Mouse (Mus musculus) thymus, postnatal 36 days (tissue): Measurements from ENCODE around the gene Cfap61.

ENCODE experiments used
- DNase-seq, 2 experiments: peaks; one replicate each; pipeline ENCODE4 v3.0.0; 2022; ENCODE audit warnings: mixed read lengths in 2 of 2

Gene Cfap61

GRCm38 (mm10) chr2:146172106-146172505 is 237.5 kb downstream of the Cfap61 start:
- no peak for DNase-seq

- no peak for DNase-seq
Observed at GRCm38 (mm10) chr2:146174173-146174572, 239.6 kb downstream of the Cfap61 start.

GRCm38 (mm10) chr2:146178718-146179117 is 244.1 kb downstream of the Cfap61 start:
- no peak for DNase-seq

DNA sequence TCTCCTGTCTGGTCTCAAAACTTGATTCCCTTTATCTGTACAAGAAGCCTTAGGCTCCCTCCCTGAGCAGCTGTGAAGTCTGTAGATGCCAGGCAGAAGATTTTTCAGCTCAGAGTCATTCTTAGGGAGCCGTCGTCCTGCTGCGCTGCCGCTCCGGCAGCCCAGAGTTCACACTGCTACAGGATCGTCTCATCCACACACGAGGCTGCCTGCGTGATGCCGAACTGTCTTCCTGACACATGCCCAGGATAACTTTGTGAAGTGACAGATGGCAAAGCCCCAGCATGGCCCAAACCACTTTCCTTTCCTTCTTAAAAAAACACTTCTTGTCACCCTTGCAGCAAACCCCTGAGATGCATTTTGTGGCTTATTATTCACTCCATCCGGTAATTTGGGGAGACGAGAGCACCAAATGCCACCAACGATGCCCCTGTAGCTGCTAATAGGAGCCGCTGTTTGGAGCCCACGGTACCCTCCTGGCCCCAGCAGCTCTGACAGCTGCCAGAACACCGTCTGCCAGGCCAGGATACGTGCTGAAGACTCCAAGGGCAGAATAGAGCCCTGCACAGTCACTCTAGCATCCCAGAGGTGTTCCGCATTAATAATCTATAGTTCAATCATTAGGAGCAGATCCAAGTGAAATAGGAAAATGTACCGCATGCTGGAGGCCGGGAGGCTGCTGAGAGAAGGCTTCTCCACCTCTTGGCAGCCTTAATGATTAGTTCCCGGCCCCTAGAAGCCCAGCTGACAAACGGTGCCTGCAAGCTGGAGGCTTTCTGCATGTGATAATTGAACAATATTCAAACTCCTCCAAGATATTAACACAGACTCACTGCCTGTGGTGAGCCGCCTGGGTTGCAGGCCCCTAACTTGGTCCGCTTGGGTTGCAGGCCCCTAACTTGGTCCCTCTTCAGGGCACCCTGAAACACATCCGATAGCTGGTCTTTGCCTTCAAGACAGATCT is 249.5 kb downstream of the Cfap61 start:
- no peak for DNase-seq

GRCm38 (mm10) chr2:146196126-146196525 is 261.5 kb downstream of the Cfap61 start:
- no peak for DNase-seq

GRCm38 (mm10) chr2:146197947-146198346 is 263.4 kb downstream of the Cfap61 start:
- no peak for DNase-seq

DNA sequence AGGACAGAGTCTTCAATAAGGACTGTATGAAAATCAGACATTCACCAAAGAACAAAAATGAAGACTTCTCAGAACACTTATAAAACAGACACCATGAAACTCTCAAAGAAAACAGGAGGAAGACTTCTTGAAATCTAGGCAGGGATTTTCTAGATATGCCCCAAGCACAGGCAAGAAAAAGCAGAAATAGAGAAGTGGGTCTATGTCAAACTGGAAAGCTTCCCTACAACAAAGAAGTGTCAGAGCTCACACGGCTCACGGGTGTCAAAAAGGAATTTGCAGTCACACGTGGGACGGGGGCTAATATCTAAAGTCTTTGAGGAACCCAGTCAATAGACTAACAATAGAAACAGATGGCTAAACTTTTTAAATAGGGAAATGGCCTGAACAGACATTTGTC is 276.4 kb downstream of the Cfap61 start:
- no peak for DNase-seq

DNA sequence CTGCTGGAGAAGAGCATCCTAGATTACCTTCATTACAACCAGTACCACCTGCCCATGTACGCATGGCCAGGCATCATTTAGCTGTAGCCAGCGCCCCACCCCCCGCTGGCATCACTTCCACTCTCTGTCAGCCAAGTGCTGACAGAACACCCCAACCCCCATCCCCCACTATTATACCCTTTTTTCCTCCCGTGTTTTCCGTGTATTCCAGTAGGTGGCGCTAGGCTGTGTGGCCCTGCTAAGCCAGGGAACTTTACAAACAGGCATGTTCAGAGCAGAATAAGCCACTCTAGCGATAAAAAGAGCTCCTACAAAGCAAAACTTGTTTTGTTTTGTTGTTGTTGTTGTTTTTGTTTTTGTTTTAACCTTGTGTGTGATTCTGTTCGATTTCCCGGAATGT is 280.1 kb downstream of the Cfap61 start:
- peak; percentile 2 to 7 for DNase-seq

DNA sequence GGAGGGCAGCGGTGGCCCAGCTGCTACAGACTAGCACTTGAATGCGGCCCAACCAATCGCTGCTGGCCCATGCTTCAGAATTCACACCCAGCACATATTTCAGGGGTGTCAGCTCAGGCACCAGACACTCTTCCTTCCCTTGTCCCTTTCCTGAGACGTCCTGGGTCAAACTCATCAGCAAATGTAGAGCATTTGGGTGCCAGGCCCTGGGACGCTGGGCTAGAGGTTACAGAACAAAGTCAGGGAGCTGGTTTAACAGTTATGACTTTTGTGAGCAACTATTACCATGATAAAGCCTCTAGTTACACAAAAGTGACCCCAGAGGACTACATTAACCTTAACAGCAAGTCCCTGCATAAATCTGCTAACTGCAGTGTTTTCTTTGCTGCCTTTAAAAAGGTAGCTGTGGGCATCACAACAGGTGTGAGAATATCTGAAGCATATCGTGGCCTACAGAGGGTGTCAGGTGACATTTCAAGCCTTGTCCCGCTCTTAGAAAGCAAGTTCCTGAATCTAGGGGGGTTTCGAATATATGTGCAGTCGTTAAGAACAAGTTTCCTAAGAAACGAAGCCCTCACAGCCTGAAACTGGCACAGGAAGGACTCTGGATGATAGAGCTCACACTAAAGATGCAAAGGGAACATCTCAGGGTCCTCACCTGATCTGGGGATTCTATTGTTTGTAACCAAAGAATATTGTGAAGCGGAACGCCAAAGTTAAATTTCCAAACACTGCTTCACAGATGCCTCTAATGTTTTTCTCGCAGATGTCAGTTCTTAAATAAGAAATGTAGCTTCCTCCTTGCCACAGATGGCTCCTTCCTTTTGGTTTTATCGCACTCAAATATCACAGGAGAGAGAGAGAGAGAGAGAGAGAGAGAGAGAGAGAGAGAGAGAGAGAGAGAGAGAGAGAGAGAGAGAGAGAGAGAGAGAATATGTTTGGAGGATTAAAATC is 281.8 kb downstream of the Cfap61 start:
- DNase-seq, result no peak

DNA sequence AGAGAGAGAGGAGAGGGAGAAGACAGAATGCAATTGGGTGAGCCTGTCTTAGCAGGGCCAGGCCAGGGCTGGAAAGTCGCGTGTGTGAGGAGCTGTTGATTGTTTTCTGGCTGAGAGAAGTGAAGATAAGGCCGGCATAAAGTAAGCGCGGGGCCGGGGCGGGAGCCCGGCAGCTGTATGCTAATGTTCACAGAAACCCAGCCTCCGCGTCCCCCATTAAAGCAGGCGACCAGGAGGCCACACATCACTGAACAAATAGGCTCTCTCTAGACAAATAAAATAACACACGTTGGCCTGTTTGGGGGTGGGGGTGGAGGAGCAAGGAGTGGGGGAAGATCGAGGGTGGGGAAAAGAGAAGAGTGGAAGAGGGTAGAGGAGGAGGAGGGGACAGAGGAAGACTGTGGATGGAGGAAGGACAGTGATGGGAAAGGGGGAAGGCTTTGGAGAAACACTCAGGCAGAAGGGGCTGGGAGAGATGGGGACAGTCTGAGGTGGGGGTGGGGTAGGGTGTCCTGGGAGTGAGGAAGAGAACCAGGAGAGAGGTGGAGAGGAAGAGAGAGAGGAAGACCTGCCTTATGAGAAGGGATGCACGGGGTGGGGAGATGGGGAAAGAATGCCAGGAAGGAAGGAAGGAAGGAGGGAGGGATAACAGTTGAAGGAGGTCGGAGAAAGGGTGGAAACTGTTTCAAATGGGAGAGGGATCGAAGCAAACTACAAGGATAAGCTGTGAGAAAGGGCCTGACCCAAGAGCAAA is 282.8 kb downstream of the Cfap61 start:
- DNase-seq, result no peak

- no peak for DNase-seq
Observed at GRCm38 (mm10) chr2:146218161-146218691, 283.6 kb downstream of the Cfap61 start.

DNA sequence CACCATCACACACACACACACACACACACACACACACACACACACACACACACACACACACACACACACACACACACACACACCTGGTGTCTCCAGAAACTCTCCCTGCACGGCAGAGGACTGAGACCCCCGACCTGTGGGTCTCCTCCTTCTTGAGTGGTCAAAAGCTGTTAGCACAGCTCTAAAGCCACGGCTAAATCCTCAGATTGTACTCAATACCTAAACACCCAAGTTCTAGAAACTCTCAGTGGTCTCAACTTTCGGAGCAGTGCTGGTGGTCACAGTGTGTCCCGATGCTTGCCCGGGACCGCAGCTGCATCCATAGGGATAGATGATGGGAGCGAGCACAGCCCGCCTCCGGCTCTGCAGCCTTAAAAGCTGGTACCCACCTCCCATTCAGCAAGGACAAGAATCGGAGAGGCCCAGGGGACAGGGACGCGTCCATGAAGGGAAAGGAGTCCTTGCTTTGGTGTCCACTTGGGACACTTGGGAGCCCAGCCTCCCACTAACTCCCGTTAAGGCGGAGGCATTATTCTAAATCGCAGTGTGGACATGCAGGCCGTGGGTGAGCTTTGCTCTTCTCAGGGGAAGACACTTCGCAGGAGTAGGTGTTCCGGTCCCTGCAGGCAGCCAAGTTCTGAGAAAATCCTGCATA is 284.4 kb downstream of the Cfap61 start:
- no peak for DNase-seq

GRCm38 (mm10) chr2:146219791-146220190 is 285.2 kb downstream of the Cfap61 start:
- no peak for DNase-seq

GRCm38 (mm10) chr2:146220591-146221075 is 286.0 kb downstream of the Cfap61 start:
- no peak for DNase-seq

- peak; percentile 9 to 35 for DNase-seq
Observed at GRCm38 (mm10) chr2:146221076-146221928, 286.7 kb downstream of the Cfap61 start, which contains the start of gene Insm1. Gene Insm1, plus strand, starts transcription at chr2:146221921.

- peak in 1 of 2 experiments; percentile 12 for DNase-seq
Observed at GRCm38 (mm10) chr2:146221929-146222278, 287.3 kb downstream of the Cfap61 start.

GRCm38 (mm10) chr2:146222279-146223175 is 287.9 kb downstream of the Cfap61 start:
- DNase-seq, result peak; percentile 2 to 9

DNA sequence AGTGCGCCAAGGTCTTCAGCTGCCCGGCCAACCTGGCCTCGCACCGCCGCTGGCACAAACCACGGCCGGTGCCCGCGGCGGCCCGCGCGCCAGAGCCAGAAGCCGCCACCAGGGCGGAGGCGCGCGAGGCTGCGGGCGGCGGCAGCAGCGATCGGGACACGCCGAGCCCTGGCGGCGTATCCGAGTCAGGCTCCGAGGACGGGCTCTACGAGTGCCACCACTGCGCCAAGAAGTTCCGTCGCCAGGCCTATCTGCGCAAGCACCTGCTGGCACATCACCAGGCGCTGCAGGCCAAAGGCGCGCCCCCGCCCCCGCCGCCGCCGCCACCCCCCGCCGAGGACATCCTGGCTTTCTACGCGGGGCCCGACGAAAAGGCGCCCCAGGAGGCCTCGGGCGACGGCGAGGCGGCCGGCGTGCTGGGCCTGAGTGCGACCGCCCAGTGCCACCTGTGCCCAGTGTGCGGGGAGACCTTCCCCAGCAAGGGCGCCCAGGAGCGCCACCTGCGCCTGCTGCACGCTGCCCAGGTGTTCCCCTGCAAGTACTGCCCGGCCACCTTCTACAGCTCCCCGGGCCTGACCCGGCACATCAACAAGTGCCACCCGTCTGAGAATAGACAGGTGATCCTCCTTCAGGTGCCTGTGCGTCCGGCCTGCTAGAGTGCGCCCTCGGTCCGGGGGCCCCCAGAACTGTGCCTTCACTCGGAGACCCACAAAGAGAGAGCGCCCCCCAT is 288.8 kb downstream of the Cfap61 start:
- DNase-seq, result peak in 1 of 2 experiments; percentile 11

- no peak for DNase-seq
Observed at GRCm38 (mm10) chr2:146224141-146224540, 289.6 kb downstream of the Cfap61 start.
